Mouse (Mus musculus): ENCODE measurements around the gene Tyrobp.

DNA sequence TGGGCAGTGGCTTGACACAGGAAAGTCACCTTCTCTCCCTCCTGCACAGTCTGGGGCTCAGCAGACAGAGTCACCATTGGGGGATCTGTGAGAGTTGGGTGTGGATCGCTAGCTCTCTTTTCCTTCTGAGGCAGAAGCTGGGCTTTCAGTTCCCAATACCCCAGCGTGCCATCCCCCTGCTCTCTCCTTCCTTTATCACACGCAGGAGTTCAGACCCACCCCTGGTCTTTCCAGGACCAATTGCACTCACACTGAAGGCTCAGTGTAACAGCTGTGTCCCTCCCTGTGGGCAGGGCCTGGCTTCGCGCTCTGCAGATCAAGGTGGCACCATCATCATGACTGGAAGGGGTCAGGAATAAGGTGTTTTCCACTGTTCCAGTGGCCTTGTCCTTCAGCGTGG is 40.7 kb downstream of the Tyrobp start:
- TF ChIP-seq POLR2A (IDR thresholded peaks at IDR 0.05; ENCODE audit: borderline replicate concordance, extremely low read depth, low read depth, low read length) (no peak), CTCF (IDR thresholded peaks at IDR 0.05; ENCODE audit: insufficient read depth, low read length) (no peak)

Data from lung, adult 2 months (tissue).